Mouse (Mus musculus) lung, postnatal 0 days (tissue): ENCODE results near the gene Kazn.

ENCODE experiments used
- CTCF ChIP-seq: IDR thresholded peaks from 2 replicates; pipeline ENCODE4 v1.5.1; 2016; ENCODE audit warnings: antibody characterized with exemption, mild to moderate bottlenecking
- EP300 ChIP-seq: IDR thresholded peaks from 2 replicates; pipeline ENCODE4 v1.6.1; 2016; ENCODE audit warnings: antibody characterized with exemption, mild to moderate bottlenecking, control low read depth

DNA sequence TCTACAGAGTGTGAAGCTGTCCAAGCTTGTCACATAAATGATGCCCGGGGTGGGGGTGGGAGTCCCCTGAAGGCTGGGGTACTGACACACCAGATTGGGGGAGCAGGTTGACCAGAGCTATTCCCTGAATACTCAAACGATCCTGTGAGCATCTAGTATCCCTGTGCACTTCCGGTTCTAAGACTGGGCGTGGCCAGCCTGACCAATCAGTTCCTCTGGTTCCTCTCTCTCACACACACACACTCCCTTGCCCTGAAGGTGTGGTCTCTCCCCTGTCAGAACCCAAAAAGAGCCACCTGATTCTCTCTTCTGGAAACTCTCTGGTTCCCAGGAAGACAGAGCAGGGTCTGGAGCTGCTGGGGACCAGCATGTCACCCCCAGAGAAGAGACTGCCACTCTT is 185.9 kb downstream of the Kazn start:
- no peak for TF ChIP-seq EP300
- TF ChIP-seq CTCF = no peak
